Mouse (Mus musculus) liver, embryonic 14.5 days (tissue): Measurements from ENCODE around the gene Abcd1. TPM values are rescaled to one million over a fixed set of nuclear protein-coding genes. Genes with fewer than 3 reads are reported as not detected.

Source experiments
- ATAC-seq: fragments of 200-750 bp; cut with Nextera tagmentation; 2 replicates; pipeline ENCODE4 v1.8.0; 2017; ENCODE audit warnings: moderate number of reproducible peaks, mild to moderate bottlenecking, moderate library complexity; ENCODE audit not compliant: insufficient read depth
- DNase-seq, 3 experiments: peaks; one replicate each; pipeline ENCODE4 v3.0.0-alpha.2; 2012 to 2013; ENCODE audit warnings: low read depth in 3 of 3, low spot score in 3 of 3
- H3K27ac ChIP-seq: fragments of 300-500 bp; sonication (generic); 2 replicates; pipeline ENCODE4 v1.5.1; 2014; ENCODE audit warnings: moderate library complexity, mild to moderate bottlenecking, control low read depth, inconsistent platforms
- H3K27me3 ChIP-seq: fragments of 300-500 bp; sonication (generic); 2 replicates; pipeline ENCODE4 v1.6.1; 2014; ENCODE audit warnings: mild to moderate bottlenecking, low read length, moderate library complexity; ENCODE audit not compliant: control insufficient read depth, insufficient read depth
- H3K36me3 ChIP-seq: fragments of 300-500 bp; sonication (generic); replicated peaks from 2 replicates; pipeline ENCODE4 v1.6.1; 2014; ENCODE audit warnings: low read depth; ENCODE audit not compliant: control insufficient read depth, insufficient read depth
- H3K4me1 ChIP-seq, 2 experiments: fragments of 200-500 bp in 1 of 2; fragments of 300-500 bp in 1 of 2; sonication (generic) in 1 of 2; replicated peaks; 2 replicates each; pipeline ENCODE4 v1.6.1; 2012 to 2014; ENCODE audit warnings: antibody characterized with exemption in 1 of 2, inconsistent platforms in 1 of 2, low read length in 1 of 2; ENCODE audit not compliant: control insufficient read depth in 2 of 2, insufficient read depth in 2 of 2
- H3K4me2 ChIP-seq: fragments of 300-500 bp; sonication (generic); 2 replicates; pipeline ENCODE4 v1.6.1; 2014; ENCODE audit warnings: low read depth, mild to moderate bottlenecking, control low read depth, moderate library complexity
- H3K4me3 ChIP-seq, 2 experiments: fragments of 200-500 bp in 1 of 2; fragments of 300-500 bp in 1 of 2; sonication (generic) in 1 of 2; 2 replicates each; pipeline ENCODE4 v1.5.1; 2012 to 2014; ENCODE audit warnings: low read depth in 2 of 2, low read length in 2 of 2, mild to moderate bottlenecking in 2 of 2, control low read depth in 1 of 2, inconsistent platforms in 1 of 2, moderate library complexity in 1 of 2; ENCODE audit not compliant: insufficient read depth in 1 of 2
- H3K9ac ChIP-seq: fragments of 300-500 bp; sonication (generic); replicated peaks from 2 replicates; pipeline ENCODE4 v1.6.1; 2014; ENCODE audit warnings: mild to moderate bottlenecking, control low read depth, moderate library complexity
- H3K9me3 ChIP-seq: fragments of 300-500 bp; sonication (generic); 2 replicates; pipeline ENCODE4 v1.6.1; 2016; ENCODE audit warnings: low read length, mixed read lengths; ENCODE audit not compliant: control insufficient read depth
- CTCF ChIP-seq: IDR thresholded peaks from 2 replicates; pipeline ENCODE4 v1.5.1; 2016; ENCODE audit warnings: antibody characterized with exemption, low read depth, control low read depth
- EP300 ChIP-seq: IDR thresholded peaks from 2 replicates; pipeline ENCODE4 v1.6.1; 2016; ENCODE audit warnings: antibody characterized with exemption, low read depth
- WGBS: fragments of 180-500 bp; shearing (Covaris S2); extraction: QIAGEN DNeasy Blood & Tissue Kit; methylation state at CpG from one replicate; pipeline ENCODE4 v1.1.7; 2014; ENCODE audit not compliant: insufficient replicate concordance; 5-methylcytosine and 5-hydroxymethylcytosine counted together
- polyA plus RNA-seq, 2 experiments: library from polyadenylated mRNA; depleted of rRNA in 1 of 2; stranded (reverse) in 1 of 2; unstranded in 1 of 2; fragments of >200 nt; fragmentation: Nextera tagmentation in 1 of 2; extraction: Ambion mirVana in 1 of 2; gene quantifications; 2 replicates each; pipeline versions ENCODE4 v1.2.1 to v1.2.3; 2012 to 2014

Abcd1 gene
- polyA plus RNA-seq, 2 experiments: 6.1 to 6.6 TPM

DNA sequence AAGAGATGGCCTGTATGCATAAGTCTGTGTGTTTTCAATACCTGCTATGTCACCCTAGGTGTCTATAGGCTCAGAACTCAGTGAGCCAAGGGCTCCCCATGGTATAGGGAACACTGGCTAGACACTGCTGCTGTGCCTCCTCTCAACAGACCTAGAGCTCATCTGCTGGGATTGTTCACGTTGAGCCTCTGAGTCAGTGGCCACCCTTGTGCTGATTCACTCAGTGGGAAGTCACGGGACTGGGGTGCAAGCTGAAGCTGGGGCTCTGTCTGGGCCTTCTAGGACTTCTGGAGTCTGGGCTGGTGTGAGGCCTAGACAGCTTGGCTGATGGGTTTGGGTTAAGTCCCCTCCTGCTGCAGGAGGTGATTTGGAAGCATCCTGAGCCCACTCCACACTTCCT is 41.2 kb upstream of the Abcd1 start:
- Histone ChIP-seq H3K4me2 (no peak overlapping the region), H3K27me3 (peaks cover 22% of the 10 kb centered on the region), H3K4me3 (no peak overlapping the region), H3K9ac (no peak overlapping the region), H3K36me3 (no peaks in the 10 kb centered on the region), H3K4me1 (no peaks in the 10 kb centered on the region; a peak in 1 of 4 replicates), H3K9me3 (no peaks in the 10 kb centered on the region), H3K27ac (no peak overlapping the region)
- ATAC-seq (no peak), DNase-seq (no peak)
- no peak for TF ChIP-seq CTCF
- TF ChIP-seq EP300: no peak
- 35% methylated on average over 2 of the region's 2 CpGs for WGBS

DNA sequence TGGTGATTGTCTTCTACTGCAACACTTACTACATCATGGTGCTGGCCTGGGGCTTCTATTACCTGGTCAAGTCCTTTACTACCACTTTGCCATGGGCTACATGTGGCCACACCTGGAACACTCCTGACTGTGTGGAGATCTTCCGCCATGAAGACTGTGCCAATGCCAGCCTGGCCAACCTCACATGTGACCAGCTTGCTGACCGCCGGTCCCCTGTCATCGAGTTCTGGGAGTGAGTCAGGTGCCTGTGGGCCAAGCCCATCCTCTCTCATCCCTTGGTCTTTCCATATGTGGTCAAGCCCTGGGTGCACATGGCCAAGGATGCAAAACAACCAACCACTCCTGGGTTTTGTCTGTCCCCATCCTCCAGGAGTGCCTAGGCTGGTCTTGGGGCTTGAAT is 39.7 kb upstream of the Abcd1 start:
- whole genome bisulfite sequencing: 73% methylated on average over 4 of the region's 4 CpGs
- Histone ChIP-seq H3K4me3 (no peak overlapping the region), H3K4me1 (no peaks in the 10 kb centered on the region; a peak in 1 of 4 replicates), H3K4me2 (no peak overlapping the region), H3K36me3 (no peaks in the 10 kb centered on the region), H3K27me3 (peaks cover 22% of the 10 kb centered on the region), H3K27ac (no peak overlapping the region), H3K9me3 (no peaks in the 10 kb centered on the region), H3K9ac (no peak overlapping the region)
- DNase-seq (no peak), ATAC-seq (no peak)
- TF ChIP-seq CTCF (no peak), EP300 (no peak)

DNA sequence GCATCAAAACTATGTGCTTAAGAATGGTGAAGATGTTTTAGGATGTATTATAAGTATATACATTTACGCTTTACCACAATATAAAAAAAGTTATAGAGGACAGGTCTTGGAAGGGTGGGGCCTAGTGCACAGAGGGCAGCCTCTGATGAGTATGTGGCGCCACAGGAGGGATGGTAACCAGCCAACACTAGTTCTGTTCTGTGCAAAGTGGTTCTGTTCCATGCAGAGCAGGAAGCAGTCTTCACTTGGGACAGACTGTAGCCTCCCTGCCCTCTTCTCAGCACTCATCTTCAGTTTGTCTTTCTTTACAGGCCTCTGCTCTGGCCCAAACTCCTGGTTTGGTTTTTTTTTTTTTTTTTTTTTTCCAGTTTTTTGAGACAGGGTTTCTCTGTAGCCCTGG is 32.2 kb upstream of the Abcd1 start:
- no peak overlapping the region for H3K9ac ChIP-seq
- ATAC-seq: no peak
- TF ChIP-seq EP300 (no peak), CTCF (no peak)
- no peak for DNase-seq
- no peak overlapping the region for H3K4me2 ChIP-seq
- WGBS: 57% methylated on average over 2 of the region's 2 CpGs
- no peak overlapping the region for H3K4me3 ChIP-seq
- no peaks in the 10 kb centered on the region for H3K4me1 ChIP-seq
- H3K9me3 ChIP-seq: no peaks in the 10 kb centered on the region
- no peak overlapping the region for H3K27ac ChIP-seq
- 0 out of 2 replicates have a peak, but pooled peaks cover under 1% of the 10 kb centered on the region for H3K36me3 ChIP-seq
- H3K27me3 ChIP-seq: no peaks in the 10 kb centered on the region

DNA sequence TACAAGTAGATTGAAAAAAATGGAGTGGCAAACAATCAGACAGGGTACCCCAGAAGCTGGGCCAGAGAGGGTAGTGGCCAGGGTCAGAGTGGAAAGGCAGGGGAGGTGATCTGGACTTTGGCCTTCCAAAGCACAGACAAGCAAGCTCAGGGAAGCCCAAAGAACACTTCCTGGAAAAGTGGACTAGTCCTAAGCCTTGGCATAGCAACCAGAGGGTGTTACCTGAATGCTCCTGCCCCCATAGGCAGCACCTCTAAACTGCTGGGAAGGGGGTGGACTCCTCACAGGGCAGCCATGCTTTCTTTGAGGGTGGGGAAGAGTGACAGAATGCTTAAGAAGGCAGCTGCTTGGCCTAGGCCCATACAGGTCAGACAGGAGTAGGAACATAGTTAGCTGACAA is 31.4 kb upstream of the Abcd1 start:
- Histone ChIP-seq H3K27ac (no peak overlapping the region), H3K4me3 (no peak overlapping the region), H3K27me3 (no peaks in the 10 kb centered on the region), H3K9me3 (no peaks in the 10 kb centered on the region), H3K36me3 (0 out of 2 replicates have a peak, but pooled peaks cover 2% of the 10 kb centered on the region), H3K4me1 (no peaks in the 10 kb centered on the region), H3K9ac (no peak overlapping the region), H3K4me2 (no peak overlapping the region)
- ATAC-seq: no peak
- no peak for DNase-seq
- no peak for TF ChIP-seq CTCF
- no peak for TF ChIP-seq EP300

DNA sequence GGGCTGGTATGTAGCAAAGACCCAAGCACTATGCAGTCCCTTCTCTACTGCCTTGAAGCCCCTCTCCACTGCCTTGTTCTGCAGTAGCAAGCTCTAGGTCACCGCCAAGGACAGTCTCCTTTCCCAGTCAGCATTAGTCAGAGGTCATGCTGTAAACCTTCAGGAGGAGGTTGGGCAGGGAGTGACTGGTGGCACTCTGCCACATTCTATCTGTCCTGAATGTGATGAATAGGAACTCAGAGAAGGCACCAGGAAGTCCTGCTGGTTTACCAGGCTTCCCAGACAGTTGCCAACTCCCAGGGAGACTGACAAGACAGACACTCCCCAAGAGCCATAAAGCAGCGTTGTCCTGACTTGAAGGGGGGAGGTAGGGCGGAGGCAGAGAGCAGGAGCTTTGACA is 30.8 kb upstream of the Abcd1 start:
- Histone ChIP-seq H3K36me3 (0 out of 2 replicates have a peak, but pooled peaks cover 2% of the 10 kb centered on the region), H3K27ac (no peak overlapping the region), H3K4me2 (no peak overlapping the region), H3K4me3 (no peak overlapping the region), H3K9me3 (no peaks in the 10 kb centered on the region), H3K9ac (no peak overlapping the region), H3K27me3 (no peaks in the 10 kb centered on the region), H3K4me1 (no peaks in the 10 kb centered on the region)
- DNase-seq (no peak), ATAC-seq (no peak)
- no peak for TF ChIP-seq EP300
- TF ChIP-seq CTCF: no peak
- 71% methylated on average over 3 of the region's 3 CpGs for WGBS
